Mouse (Mus musculus): ENCODE measurements around the gene Slc6a9. TPM values are rescaled to one million over a fixed set of nuclear protein-coding genes. Genes with fewer than 3 reads are reported as not detected.

The Slc6a9 gene
- polyA plus RNA-seq, 1 experiment from 2014 or later = 53.7 TPM

- no peak overlapping the region for H3K27ac ChIP-seq (ENCODE audit: low read length)
- H3K27me3 ChIP-seq (ENCODE audit: control insufficient read depth, insufficient read depth, low read depth, low read length) = no peaks in the 10 kb centered on the region; the same call in 1 of the 2 replicates
- 77% methylated on average over 10 of the region's 10 CpGs for WGBS (ENCODE audit: insufficient replicate concordance)
- H3K36me3 ChIP-seq (ENCODE audit: control insufficient read depth, insufficient read depth) = no peaks in the 10 kb centered on the region
- no peak overlapping the region for H3K4me3 ChIP-seq (ENCODE audit: low read depth, low read length)
- H3K4me1 ChIP-seq (ENCODE audit: control insufficient read depth, low read depth, low read length) = no peaks in the 10 kb centered on the region
- H3K9ac ChIP-seq (ENCODE audit: low read depth, low read length) = no peak overlapping the region
- H3K9me3 ChIP-seq (replicated peaks; ENCODE audit: control insufficient read depth, low read length) = no peaks in the 10 kb centered on the region
- no peak overlapping the region for H3K4me2 ChIP-seq (ENCODE audit: low read depth, low read length)
- ATAC-seq (ENCODE audit: low read depth) = no peak
Observed at GRCm38 (mm10) chr4:117818032-117818431, 16.3 kb upstream of the Slc6a9 start.

DNA sequence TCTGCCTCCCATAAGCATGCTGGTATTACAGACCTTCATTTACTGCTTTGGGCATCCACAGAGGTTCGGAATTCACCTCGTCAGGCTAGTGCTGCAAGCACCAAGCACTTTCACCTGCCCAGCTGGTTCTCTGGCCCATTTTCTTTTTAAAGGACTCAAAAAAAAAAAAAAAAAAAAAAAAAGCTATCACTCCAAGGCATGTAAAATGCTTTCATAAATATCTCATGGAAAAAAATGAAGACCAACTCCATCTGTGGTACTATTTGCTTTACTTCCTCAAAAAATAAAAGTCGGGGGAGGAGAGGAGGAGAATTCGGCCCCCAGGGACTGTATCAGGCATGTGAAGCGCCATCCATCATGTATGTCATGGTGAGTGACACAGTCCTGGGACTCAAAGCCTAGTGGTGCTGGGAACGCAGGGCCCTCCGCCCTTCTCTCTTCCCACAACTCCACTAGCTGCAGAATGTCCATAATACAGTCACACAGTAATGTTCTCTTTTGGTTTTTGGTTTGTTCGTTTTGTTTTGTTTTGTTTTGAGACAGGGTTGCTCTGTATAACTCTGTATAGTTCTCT, 5.6 kb upstream of the Slc6a9 start:
- Histone ChIP-seq H3K9ac (ENCODE audit: low read depth, low read length) (peak overlapping the region; percentile 82; the same call in 1 of the 2 replicates), H3K27ac (ENCODE audit: low read length) (peak overlapping the region; percentile 65), H3K4me2 (ENCODE audit: low read depth, low read length) (no peak overlapping the region), H3K27me3 (ENCODE audit: control insufficient read depth, insufficient read depth, low read depth, low read length) (peaks cover 27% of the 10 kb centered on the region), H3K36me3 (ENCODE audit: control insufficient read depth, insufficient read depth) (no peaks in the 10 kb centered on the region), H3K4me1 (ENCODE audit: control insufficient read depth, low read depth, low read length) (peaks cover 53% of the 10 kb centered on the region), H3K4me3 (ENCODE audit: low read depth, low read length) (no peak overlapping the region), H3K9me3 (replicated peaks; ENCODE audit: control insufficient read depth, low read length) (no peaks in the 10 kb centered on the region)
- no peak for ATAC-seq (ENCODE audit: low read depth)
- 53% methylated on average over 8 of the region's 8 CpGs for WGBS (ENCODE audit: insufficient replicate concordance)

GRCm38 (mm10) chr4:117829260-117830123, 4.8 kb upstream of the Slc6a9 start:
- peak; percentile 23 for ATAC-seq (ENCODE audit: low read depth)
- Histone ChIP-seq H3K4me2 (ENCODE audit: low read depth, low read length) (peak overlapping the region; percentile 96), H3K9ac (ENCODE audit: low read depth, low read length) (peak overlapping the region; percentile 82), H3K27me3 (ENCODE audit: control insufficient read depth, insufficient read depth, low read depth, low read length) (peaks cover 24% of the 10 kb centered on the region), H3K9me3 (replicated peaks; ENCODE audit: control insufficient read depth, low read length) (no peaks in the 10 kb centered on the region), H3K27ac (ENCODE audit: low read length) (peak overlapping the region; percentile 100), H3K4me3 (ENCODE audit: low read depth, low read length) (peak overlapping the region; percentile 57), H3K36me3 (ENCODE audit: control insufficient read depth, insufficient read depth) (no peaks in the 10 kb centered on the region), H3K4me1 (ENCODE audit: control insufficient read depth, low read depth, low read length) (peaks cover 62% of the 10 kb centered on the region)
- WGBS (ENCODE audit: insufficient replicate concordance) = 6% methylated on average over 12 of the region's 12 CpGs

- Histone ChIP-seq H3K9ac (ENCODE audit: low read depth, low read length) (peak overlapping the region; percentile 99), H3K4me2 (ENCODE audit: low read depth, low read length) (peak overlapping the region; percentile 96), H3K9me3 (replicated peaks; ENCODE audit: control insufficient read depth, low read length) (no peaks in the 10 kb centered on the region), H3K27ac (ENCODE audit: low read length) (peak overlapping the region; percentile 100), H3K4me3 (ENCODE audit: low read depth, low read length) (peak overlapping the region; percentile 57), H3K4me1 (ENCODE audit: control insufficient read depth, low read depth, low read length) (peaks cover 66% of the 10 kb centered on the region), H3K27me3 (ENCODE audit: control insufficient read depth, insufficient read depth, low read depth, low read length) (peaks cover 22% of the 10 kb centered on the region), H3K36me3 (ENCODE audit: control insufficient read depth, insufficient read depth) (no peaks in the 10 kb centered on the region)
- ATAC-seq (ENCODE audit: low read depth) = peak; percentile 92
- WGBS (ENCODE audit: insufficient replicate concordance) = 3% methylated on average over 5 of the region's 5 CpGs
Observed at GRCm38 (mm10) chr4:117830124-117830551, 4.2 kb upstream of the Slc6a9 start.

- no peak for ATAC-seq (ENCODE audit: low read depth)
- H3K4me1 ChIP-seq (ENCODE audit: control insufficient read depth, low read depth, low read length) = peaks cover 66% of the 10 kb centered on the region
- no peaks in the 10 kb centered on the region for H3K9me3 ChIP-seq (replicated peaks; ENCODE audit: control insufficient read depth, low read length)
- H3K9ac ChIP-seq (ENCODE audit: low read depth, low read length) = peak overlapping the region; percentile 99
- peaks cover 17% of the 10 kb centered on the region for H3K27me3 ChIP-seq (ENCODE audit: control insufficient read depth, insufficient read depth, low read depth, low read length)
- H3K27ac ChIP-seq (ENCODE audit: low read length) = peak overlapping the region; percentile 100
- H3K4me2 ChIP-seq (ENCODE audit: low read depth, low read length) = peak overlapping the region; percentile 96
- WGBS (ENCODE audit: insufficient replicate concordance) = 68% methylated on average over 9 of the region's 9 CpGs
- peak overlapping the region; percentile 34 for H3K4me3 ChIP-seq (ENCODE audit: low read depth, low read length)
- no peaks in the 10 kb centered on the region for H3K36me3 ChIP-seq (ENCODE audit: control insufficient read depth, insufficient read depth)
Observed at GRCm38 (mm10) chr4:117830801-117831200, 3.5 kb upstream of the Slc6a9 start.

GRCm38 (mm10) chr4:117831499-117831898, 2.8 kb upstream of the Slc6a9 start:
- peak overlapping the region; percentile 100 for H3K27ac ChIP-seq (ENCODE audit: low read length)
- ATAC-seq (ENCODE audit: low read depth) = no peak
- no peaks in the 10 kb centered on the region for H3K9me3 ChIP-seq (replicated peaks; ENCODE audit: control insufficient read depth, low read length)
- peaks cover 14% of the 10 kb centered on the region for H3K27me3 ChIP-seq (ENCODE audit: control insufficient read depth, insufficient read depth, low read depth, low read length)
- no peaks in the 10 kb centered on the region for H3K36me3 ChIP-seq (ENCODE audit: control insufficient read depth, insufficient read depth)
- WGBS (ENCODE audit: insufficient replicate concordance) = 44% methylated on average over 2 of the region's 2 CpGs
- H3K9ac ChIP-seq (ENCODE audit: low read depth, low read length) = peak overlapping the region; percentile 99
- H3K4me1 ChIP-seq (ENCODE audit: control insufficient read depth, low read depth, low read length) = peaks cover 66% of the 10 kb centered on the region
- H3K4me3 ChIP-seq (ENCODE audit: low read depth, low read length) = peak overlapping the region; percentile 46
- peak overlapping the region; percentile 96 for H3K4me2 ChIP-seq (ENCODE audit: low read depth, low read length)

DNA sequence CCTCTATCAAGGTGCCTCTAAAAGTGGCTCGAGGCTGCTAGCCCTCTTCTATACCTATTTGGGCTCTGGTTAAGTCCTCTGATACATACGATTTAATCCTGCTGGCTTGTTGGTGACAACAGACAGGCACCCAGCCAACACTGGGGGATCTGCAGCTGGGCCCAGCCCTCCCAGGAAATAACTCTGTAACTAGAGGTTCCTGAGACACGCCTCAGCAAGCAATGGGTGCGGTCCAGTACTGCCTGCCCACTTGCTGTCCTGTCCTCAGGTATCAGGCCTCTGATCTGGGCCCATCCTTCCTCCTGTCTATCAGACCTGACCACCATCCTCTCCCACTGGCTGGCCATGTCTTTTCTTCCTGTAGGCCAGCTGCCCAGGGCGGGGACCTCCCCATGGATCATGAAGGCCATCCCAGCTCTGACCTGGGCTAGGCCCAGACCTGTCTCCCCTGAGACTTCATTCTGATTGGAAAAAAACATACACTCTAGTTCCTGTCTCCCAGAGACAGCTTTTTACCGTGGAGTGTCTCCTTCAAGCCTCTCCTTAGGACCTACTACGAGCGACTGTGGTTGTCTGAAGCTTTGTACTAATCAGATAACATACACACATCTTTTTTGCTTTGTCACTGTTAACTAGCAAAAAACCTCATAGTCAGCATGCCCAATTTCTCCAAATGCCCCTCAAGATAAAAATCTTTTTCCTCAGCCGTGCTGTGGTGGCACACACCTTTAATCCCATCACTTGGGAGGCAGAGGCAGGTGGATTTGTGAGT, 2.2 kb upstream of the Slc6a9 start:
- Histone ChIP-seq H3K9ac (ENCODE audit: low read depth, low read length) (peak overlapping the region; percentile 99), H3K9me3 (replicated peaks; ENCODE audit: control insufficient read depth, low read length) (no peaks in the 10 kb centered on the region), H3K4me1 (ENCODE audit: control insufficient read depth, low read depth, low read length) (peaks cover 71% of the 10 kb centered on the region), H3K27ac (ENCODE audit: low read length) (peak overlapping the region; percentile 100), H3K27me3 (ENCODE audit: control insufficient read depth, insufficient read depth, low read depth, low read length) (peaks cover 9% of the 10 kb centered on the region), H3K4me2 (ENCODE audit: low read depth, low read length) (peak overlapping the region; percentile 96), H3K4me3 (ENCODE audit: low read depth, low read length) (peak overlapping the region; percentile 46), H3K36me3 (ENCODE audit: control insufficient read depth, insufficient read depth) (no peaks in the 10 kb centered on the region; the same call in 1 of the 2 replicates)
- ATAC-seq (ENCODE audit: low read depth) = peak; percentile 51
- 25% methylated on average over 9 of the region's 9 CpGs for WGBS (ENCODE audit: insufficient replicate concordance)

DNA sequence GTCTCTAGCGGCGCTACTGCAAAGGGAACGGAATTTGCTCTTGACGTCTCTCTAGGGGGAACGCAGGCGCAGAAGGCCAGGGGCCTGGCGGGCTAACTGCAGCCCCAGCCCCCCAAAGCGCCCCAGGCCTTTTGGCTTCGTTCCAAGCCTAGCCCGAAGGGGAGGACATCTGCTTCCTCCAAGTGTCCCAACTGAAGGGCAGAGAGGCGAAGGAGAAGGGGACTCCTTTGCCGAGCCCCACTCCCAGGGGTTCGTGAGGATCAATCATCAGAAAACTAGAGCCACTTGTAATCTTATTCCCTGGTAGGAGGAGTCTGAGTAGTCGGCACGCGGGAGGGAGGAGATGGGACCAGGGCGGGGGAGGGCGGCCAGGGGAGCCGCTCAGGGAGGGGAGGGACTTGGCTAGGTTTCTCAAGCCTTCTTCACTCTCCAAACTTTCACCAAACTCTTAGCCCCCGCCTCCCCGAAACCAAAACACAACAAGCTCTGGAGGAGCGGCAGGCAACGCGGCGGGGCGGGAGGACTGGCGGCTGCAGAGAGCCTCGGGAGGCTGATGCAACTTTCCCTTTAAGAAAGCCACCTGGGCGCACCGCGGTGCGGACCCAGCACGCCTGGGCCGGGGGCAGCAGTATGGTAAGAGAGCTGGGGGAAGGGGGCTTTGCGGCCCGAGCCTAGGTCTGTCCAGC, 682 bp downstream of the Slc6a9 start:
- H3K27me3 ChIP-seq (ENCODE audit: control insufficient read depth, insufficient read depth, low read depth, low read length) = no peaks in the 10 kb centered on the region; the same call in 1 of the 2 replicates
- peak overlapping the region; percentile 91 for H3K4me3 ChIP-seq (ENCODE audit: low read depth, low read length)
- H3K4me1 ChIP-seq (ENCODE audit: control insufficient read depth, low read depth, low read length) = peaks cover 75% of the 10 kb centered on the region
- WGBS (ENCODE audit: insufficient replicate concordance) = 3% methylated on average over 33 of the region's 36 CpGs
- H3K9ac ChIP-seq (ENCODE audit: low read depth, low read length) = peak overlapping the region; percentile 99
- ATAC-seq (ENCODE audit: low read depth) = peak; percentile 30
- H3K36me3 ChIP-seq (ENCODE audit: control insufficient read depth, insufficient read depth) = peaks cover 13% of the 10 kb centered on the region
- H3K27ac ChIP-seq (ENCODE audit: low read length) = peak overlapping the region; percentile 100
- H3K9me3 ChIP-seq (replicated peaks; ENCODE audit: control insufficient read depth, low read length) = no peaks in the 10 kb centered on the region
- H3K4me2 ChIP-seq (ENCODE audit: low read depth, low read length) = peak overlapping the region; percentile 92
